Mouse (Mus musculus) retina, adult 2 months (tissue): ENCODE data around the gene Fbxw7.

ENCODE experiments used
- DNase-seq: peaks from one replicate; pipeline ENCODE4 v3.0.0-alpha.2; 2012; ENCODE audit warnings: low read depth, low spot score

The Fbxw7 gene

GRCm38 (mm10) chr3:84949387-84949786 lies 134.3 kb downstream of the Fbxw7 start:
- no peak for DNase-seq

DNA sequence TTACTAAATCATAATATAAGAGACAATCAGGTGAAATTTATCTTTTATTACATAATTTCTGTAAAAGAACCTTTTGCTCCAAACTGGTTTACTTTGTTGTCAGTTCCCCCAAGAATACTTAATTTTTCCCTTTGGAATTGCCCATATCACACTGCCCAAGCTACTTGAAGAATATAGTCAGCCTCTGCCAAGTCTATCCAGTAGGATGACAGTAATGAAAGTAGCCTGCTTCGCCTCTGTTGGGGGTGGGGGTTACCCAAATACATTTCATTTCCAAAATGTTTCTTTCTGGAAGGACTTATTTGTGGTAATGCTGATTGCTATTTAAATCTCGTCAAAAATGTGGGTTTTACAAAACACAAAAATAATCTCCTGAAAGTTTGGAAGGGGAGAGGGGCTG lies 136.6 kb downstream of the Fbxw7 start:
- no peak for DNase-seq

DNA sequence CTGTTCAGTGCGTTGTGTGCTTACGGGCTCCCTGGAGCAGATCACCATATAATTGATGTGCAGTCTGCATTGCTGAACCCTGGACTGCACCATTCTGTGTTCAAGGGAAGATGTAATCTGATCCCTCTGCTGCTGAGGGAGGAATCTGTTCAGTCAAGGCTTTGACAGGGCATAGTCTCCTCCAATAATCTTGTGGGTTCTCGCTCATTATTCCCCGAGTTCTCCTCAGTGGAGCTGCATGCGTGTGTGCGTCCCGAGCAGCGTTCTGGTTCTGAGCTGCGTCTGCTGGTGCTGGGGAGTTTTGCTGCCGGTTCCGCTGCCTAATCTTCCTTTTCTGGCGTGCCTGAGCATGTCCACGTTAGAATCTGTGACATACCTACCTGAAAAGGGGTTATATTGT lies 137.1 kb downstream of the Fbxw7 start:
- peak; percentile 55 for DNase-seq

DNA sequence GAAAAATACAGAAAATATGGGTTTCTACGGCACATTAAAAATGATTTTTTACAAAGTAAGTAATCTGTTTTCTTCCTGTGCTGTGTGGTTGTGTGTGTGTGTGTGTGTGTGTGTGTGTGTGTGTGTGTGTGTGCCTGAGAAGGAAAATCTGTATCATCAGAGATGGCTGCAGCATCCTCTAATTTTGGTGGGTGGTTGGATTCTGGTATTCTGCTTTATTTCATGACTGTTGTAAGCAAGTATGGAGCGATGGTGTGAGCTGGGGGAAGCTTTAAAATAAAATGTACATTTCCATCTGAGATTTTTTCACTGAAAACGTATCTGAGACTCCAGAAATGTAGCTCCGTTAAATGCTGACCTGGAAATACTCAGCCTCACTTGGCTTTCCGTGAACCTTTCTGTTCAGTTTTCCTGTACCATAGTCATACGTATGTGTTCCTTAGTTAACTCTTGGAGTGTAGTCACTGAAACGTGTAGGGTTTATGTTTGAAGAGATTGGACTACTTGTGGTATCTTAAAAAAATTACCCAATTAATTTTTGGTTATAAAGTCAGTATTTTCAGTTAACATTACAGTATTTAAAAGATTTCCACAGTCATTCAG lies 137.6 kb downstream of the Fbxw7 start:
- DNase-seq: no peak

DNA sequence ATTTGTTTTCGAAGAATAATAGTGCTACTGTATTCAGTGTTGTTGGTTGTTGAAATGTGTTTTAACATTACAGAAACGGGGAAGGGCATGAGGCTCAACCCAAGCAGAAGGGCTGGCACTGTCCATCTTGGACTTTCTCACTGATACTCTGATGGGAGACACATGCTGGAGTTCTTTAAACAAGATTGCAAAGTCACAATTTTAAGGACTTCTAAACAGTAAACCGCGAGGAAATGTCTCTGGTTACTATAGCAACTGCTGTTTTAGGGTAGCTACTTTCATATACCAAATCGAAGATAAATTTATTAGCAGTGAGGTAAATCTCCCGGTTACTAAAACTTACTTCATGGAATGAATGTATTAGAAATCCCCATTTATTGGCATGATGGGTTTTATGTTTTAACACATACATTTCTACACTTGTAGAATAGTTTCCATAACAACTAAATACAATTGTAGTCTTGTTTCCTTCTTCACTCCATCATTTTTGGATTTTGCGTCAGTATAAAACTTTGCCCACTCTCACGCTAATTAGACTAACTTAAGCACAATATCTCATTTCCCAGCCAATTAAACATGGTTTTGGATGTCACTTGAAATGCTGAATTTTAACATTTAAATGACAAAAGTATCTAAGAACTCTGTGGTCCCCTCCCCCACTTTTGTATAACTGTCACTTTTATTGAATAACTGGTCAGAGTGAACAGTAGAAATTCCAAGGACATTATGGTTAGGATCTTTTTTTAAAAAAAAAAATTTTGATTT lies 140.1 kb downstream of the Fbxw7 start:
- no peak for DNase-seq

- DNase-seq: no peak
Measured at GRCm38 (mm10) chr3:84955857-84956256, 140.8 kb downstream of the Fbxw7 start.

GRCm38 (mm10) chr3:84965156-84965555 lies 150.1 kb downstream of the Fbxw7 start:
- no peak for DNase-seq

- no peak for DNase-seq
Measured at GRCm38 (mm10) chr3:84967364-84967763, 152.3 kb downstream of the Fbxw7 start.

DNA sequence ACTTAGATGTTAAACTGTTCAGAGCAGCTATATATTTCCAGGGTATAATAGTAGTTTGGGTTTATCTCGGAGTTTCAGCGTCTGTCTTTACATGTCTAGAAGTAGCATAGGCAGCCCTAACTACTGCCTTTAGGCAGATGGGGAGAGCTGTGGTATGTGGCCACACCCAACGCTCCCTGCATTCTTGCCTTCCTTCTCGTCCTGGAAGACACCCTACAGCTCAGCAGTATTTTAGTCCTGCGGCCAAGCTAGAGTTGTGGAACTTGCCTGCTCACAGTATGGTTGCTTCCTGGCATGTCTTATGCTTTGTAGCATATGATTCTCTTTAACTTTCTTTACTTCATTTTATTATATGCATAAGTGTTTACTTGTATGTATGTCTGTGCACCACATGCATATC lies 156.5 kb downstream of the Fbxw7 start:
- no peak for DNase-seq

DNA sequence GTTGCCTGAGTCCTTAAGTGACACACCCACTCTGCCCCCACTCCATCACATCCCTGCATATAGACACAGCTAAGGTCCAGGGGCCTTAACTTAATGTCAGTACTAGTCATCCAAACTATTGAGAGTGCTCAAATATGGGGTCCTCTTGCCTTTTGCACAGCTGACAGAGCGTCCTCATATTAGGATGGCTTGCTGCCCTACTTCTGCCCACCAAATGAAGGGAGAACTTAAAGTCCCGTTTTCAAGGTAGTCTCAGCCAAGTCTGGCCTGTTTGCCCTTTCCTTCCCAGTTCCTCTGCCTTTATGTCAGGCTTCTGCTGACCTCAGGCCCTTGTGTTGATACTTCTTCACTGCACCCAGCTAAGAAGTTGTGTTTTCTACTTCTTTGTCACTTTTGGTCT lies 157.8 kb downstream of the Fbxw7 start:
- no peak for DNase-seq

DNA sequence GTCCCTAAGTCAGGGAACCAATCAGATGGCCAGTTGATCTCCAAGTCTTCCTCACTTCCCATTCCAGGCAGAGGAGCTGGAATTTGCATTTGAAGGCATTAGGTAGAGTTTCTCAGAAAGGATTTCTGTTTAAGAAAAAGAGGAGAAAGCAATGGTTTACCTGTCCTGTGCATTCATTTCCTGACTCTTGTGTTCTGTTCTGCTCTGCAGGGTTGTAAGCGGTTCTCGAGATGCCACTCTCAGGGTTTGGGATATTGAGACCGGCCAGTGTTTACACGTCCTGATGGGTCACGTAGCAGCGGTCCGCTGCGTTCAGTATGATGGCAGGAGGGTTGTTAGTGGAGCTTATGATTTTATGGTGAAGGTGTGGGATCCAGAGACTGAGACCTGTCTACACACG lies 159.1 kb downstream of the Fbxw7 start:
- DNase-seq: no peak

GRCm38 (mm10) chr3:84978676-84979075 lies 163.6 kb downstream of the Fbxw7 start:
- DNase-seq: no peak

GRCm38 (mm10) chr3:84980158-84980557 lies 165.1 kb downstream of the Fbxw7 start:
- DNase-seq: no peak

GRCm38 (mm10) chr3:84982688-84983087 lies 167.6 kb downstream of the Fbxw7 start:
- no peak for DNase-seq

DNA sequence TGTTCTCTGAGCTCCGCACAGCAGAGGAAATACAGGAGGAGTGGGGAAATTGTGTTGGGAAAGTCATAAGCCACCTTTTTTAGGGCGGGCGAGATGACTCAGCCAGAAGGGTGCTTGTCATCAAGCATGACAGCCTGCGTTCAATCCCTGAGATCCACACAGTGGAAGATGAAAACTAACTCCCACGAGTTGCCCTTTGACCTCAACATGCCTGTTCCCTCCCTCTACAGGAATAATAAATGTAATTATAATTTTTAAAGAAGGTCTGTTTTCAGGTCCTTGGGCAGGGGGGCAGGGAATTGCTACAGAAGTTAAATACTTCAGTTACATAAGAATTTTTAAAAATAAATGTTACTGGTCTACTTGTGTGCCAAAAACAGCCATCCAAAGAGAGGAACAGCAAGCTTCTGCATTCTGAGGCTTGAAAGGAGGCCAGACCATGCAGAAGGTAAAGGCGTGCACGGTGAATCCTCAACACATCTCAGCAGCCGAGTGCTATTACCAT lies 170.1 kb downstream of the Fbxw7 start:
- no peak for DNase-seq

DNA sequence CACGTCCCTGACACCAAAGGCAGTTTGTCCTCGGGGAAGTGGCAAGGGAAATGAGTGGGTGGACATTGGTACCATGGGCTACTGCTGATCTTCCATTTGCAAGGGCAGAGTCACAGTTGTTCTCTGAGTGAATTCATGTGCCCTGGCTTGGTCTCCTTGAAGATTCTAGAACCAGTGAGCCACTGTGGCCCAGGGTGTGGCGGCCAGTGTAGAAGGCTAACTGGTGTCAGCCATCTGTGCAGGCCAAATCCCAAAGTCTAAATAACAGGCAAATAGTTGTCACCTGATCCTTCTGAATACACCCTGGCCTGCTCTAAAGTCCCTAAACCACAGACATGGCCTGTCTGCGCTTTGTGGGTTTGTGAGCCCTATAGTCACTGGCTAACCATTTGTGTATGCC lies 173.8 kb downstream of the Fbxw7 start:
- no peak for DNase-seq

DNA sequence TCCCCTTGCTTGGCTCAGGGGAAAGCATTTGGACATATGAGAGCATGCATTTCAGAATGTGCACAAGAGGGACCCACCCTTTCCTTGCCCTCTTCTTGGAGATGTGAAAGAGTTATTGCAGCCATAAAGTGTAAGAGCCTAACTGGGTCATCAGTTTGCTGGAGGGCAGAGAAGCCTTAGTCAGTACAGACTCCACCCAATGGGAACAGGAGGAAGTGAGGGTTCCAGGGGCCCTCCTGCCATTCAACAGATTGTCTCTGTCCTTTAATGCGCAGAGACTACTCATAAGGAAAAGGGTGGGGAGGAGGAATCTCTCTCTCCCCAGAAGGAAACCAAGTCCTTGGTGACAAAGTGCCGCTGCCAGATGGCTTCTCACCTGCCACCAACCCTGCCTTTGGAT lies 190.2 kb downstream of the Fbxw7 start:
- no peak for DNase-seq

GRCm38 (mm10) chr3:85012889-85013288 lies 197.8 kb downstream of the Fbxw7 start:
- no peak for DNase-seq

DNA sequence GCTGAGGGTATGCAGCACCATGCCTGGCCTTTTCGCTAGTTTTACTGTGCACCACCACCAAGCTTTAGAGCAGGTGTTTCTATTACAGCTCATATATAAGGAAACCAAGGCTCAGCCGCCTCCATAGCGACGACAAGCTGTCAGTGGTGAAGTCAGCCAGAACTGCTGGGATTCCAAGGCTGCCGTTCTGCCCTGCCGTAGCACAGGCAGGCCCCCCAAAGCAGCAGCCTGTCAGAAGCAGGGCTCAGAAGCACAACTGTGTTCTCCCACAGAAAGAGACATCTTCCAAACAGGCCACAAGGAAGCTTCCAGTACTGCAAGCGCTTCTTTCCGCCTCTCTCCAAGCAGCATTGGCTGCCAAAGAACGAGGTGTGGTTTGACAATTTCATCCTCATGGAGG lies 200.6 kb downstream of the Fbxw7 start:
- DNase-seq: no peak

GRCm38 (mm10) chr3:85020137-85020536 lies 205.1 kb downstream of the Fbxw7 start:
- no peak for DNase-seq

DNA sequence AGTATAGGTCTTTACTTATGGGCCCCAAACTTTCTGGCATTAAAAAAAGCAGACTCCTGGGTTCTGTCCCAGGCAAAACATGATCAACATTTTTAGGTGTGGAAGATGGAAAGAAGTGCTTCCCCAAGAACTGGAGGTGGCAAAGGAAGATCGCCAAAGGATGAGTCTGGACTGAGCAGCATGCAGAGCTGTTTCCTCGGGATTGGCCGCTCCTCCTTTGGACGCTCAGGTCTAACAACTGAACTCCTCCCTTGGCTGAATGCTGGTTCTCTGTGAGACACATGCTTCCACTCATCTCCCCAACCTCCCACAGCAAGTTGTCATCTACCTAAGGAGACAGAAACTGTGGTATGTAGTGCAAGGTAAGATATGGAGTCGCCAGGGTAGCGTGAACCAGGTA lies 206.7 kb downstream of the Fbxw7 start:
- no peak for DNase-seq

DNA sequence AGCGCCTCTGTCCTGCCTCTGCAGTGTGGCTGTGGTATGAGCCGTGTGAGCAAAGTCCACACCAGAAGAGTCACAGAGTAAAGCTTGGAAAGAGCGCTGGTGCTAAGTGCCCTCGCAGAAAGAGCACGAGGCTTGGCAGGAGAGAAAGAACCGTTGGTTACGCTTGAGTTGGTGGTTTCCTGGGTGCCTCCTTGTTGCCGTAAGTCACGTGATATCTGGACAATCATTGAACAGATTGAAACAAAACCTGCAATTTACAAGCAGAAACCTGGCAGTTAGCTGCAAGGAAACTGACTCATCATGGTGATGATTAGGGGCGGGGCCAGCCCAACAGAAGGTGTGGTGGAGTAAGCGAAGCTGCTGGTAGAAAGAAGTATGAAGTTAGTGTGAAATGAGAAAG lies 207.7 kb downstream of the Fbxw7 start:
- no peak for DNase-seq

DNA sequence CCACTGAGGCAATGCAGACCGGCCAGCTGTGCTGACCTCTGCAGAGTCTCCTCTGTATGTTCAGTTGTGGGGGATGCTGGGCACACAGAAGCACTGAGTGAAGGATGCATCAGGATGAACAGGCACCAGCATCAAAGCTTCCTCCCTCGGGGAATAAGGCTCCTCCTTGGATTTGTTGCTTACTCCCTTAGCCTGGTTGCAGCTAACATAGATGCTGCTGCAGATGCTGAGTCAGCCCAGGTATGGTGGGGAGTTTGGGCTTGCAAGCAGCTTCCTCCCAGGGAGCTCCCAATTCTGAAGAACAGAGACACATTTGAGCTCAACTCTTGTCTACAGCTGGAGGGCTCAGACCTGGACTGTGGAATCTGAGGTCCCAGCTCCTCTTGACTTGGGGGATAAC lies 209.2 kb downstream of the Fbxw7 start:
- DNase-seq: no peak
